Mouse (Mus musculus) lung, postnatal 4 days (tissue): ENCODE measurements around the gene Wipf2.

Source experiments
- DNase-seq, 2 experiments: peaks; one replicate each; pipeline ENCODE4 v3.0.0; 2021

The Wipf2 gene

GRCm38 (mm10) chr11:98854659-98855058 lies 8.8 kb upstream of the Wipf2 start:
- no peak for DNase-seq

GRCm38 (mm10) chr11:98858759-98859731 lies 4.4 kb upstream of the Wipf2 start:
- peak; percentile 74 to 92 for DNase-seq

DNA sequence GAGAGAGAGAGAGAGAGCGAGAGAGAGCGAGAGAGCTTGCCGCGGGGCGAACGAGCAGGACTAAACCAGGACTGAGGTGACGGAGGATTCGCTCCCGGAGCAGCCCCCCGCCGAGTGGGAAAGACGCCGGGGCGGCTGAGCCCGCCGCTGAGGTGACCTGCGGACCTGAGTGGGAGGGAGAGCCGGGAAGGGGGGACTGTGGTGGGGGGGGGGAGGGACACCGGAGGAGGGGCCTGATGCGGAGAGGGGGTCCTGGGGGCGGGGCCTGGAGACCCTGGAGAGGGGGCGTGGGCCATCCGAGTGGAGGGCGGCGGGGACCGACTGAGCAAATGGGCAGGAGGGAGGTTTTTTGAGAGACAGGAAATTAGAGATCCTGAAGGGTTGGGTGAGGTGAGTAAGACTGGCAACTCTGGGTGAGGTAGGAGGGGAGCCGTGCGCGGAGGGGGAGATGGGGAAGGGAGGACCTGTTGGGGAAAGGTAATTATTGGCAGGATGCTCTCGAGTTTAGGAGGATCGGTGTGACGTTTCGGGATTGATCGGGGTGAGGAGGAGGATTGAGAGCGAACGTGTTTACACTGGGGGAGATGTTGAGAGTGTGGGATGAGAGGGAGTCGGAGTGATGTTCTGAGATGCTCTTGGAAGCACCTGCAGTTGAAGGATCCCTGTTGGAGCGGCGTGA lies 452 bp downstream of the Wipf2 start:
- DNase-seq = no peak

DNA sequence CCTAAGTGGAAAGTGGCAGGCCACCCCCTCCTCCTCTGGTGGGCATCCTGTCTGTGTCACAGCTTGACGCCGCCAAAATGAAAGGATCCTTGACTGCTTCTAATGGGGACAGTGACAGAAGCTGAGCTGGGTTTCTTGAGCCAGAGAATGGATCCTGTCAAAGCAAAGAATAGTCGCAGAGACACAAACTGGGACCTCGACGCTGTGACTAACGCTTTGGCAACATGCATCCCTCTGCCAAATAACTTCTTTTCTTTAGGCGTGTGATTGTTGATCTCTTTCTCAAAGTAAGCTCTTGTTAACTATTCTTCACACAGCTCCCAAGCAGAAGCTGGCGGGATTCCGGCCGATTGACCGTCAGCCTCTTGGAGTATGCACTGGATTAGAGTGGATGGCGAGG lies 3.9 kb downstream of the Wipf2 start:
- DNase-seq = no peak

DNA sequence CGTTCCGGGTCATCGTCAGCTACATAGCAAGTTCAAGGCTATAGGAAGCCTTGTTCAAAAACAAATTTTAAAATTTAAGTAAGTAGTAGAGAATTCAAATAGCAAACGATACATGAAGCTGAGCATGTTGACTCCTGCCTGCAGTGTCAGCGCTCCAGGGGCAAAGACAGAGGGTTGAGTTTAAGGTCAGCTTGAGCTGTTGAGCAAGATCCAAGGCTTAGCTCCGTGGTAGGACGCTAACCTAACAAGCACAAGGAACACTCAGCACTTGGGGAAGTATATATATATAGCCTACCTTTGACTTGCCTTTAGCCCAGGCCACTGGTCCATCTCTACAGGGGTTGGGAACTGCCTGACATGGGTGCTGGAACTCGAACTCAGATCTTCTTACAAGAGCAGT lies 6.5 kb downstream of the Wipf2 start:
- no peak for DNase-seq

DNA sequence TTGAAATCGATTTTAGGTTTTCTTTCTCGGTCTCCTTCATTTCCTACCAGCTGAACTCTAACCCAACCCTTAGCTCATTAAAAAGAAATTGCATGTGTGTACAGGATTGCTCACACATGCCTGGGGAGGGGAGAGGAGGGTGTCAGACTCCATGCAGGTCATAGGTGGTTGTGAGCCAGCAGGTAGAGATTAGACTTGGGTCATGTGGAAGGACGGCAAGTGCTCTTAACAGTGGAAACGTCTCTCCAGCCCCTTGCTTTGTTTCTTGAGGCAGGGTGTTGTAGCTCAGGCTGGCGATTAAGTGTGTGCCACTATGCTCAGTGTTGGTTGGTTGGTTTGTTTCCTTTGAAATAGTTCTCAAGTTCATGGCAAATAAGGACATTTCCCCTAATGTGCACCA lies 7.4 kb downstream of the Wipf2 start:
- DNase-seq = peak; percentile 18 to 53

DNA sequence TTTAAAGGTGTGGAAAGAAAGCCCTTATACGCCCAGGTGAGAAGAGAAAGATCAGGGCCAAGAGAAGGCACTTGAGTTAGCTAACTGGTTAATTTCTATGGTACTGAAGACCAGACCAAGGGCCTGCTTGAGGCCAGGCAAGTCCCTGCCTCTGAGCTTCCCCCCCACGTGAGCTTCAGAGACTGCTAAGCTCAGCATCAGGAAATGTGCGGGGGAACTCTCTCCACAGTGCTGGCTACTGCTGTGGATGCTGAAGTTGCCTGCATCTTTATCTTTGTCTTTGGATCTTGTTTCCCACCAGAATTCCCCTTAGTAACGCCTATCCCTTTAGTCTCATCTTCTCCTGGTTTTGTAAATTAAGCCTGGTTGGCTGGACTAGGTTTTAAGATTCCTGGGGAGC lies 8.0 kb downstream of the Wipf2 start:
- DNase-seq = no peak

DNA sequence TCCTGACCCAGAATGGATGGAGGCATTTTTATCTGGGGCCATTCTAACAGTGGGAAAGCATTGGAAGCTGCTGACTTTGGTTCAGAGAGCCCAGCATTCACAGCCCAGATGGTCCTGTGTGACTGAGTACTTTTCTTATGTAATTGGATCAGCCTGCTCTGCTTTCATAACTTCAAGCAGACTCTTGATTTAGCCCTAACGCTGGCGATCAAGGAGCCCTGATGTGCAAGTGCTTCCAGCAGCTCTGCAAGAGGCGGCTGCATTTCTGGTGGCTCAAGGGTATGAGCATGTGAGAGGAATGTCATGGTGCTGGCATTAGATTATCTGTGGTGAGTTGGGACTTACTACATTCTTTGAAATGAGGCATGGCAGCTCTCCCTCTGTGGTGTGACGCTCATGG lies 8.6 kb downstream of the Wipf2 start:
- DNase-seq = peak; percentile 45 to 69

GRCm38 (mm10) chr11:98873900-98874299 lies 10.5 kb downstream of the Wipf2 start:
- DNase-seq = peak; percentile 82 to 89

GRCm38 (mm10) chr11:98877001-98877400 lies 13.6 kb downstream of the Wipf2 start:
- DNase-seq = no peak

DNA sequence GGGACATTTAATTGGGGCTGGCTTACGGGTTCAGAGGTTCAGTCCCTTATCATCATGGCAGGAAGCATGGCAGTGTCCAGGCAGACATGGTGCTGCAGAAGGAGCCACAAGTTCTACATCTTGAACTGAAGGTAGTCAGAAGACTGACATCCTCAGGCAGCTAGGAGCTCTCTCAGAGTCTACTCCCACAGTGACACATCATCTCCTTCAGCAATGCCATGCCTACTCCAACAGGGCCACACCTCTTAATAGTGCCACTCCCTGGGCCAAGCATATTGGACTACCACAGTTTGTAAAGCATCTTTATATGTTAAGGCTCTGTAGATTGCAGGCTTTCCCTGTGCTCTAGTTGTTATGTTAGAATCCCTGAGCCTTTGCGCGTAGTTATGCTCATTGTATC lies 24.3 kb downstream of the Wipf2 start:
- no peak for DNase-seq

GRCm38 (mm10) chr11:98889077-98889476 lies 25.6 kb downstream of the Wipf2 start:
- no peak for DNase-seq

DNA sequence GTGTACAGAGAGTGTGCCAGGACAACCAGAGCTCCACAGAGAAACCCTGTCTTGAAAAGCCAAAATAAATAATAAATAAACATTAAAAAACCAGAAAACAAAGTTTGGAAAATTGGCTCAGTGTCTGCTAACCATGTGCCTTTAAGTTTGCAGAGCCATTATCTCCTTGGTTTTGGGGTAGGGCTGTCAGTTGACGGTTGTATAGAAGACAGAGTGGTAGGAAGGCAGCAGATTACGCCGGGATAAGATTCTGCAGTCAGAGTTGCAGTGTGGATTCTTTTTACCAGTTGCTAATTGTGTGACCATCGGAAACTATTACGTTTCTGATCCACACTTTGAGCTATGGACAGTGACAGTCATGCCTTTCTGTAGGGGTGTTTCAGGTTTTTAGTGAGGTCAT lies 26.5 kb downstream of the Wipf2 start:
- DNase-seq = no peak

- DNase-seq = no peak
Measured at GRCm38 (mm10) chr11:98892426-98892825, 29.0 kb downstream of the Wipf2 start.

- peak in 1 of 2 experiments; percentile 24 for DNase-seq
Measured at GRCm38 (mm10) chr11:98900529-98901125, 37.2 kb downstream of the Wipf2 start.

GRCm38 (mm10) chr11:98902621-98903245 lies 39.3 kb downstream of the Wipf2 start:
- no peak for DNase-seq

- no peak for DNase-seq
Measured at GRCm38 (mm10) chr11:98904577-98904976, 41.1 kb downstream of the Wipf2 start.

- peak; percentile 43 to 58 for DNase-seq
Measured at GRCm38 (mm10) chr11:98905033-98905432, 41.6 kb downstream of the Wipf2 start.

DNA sequence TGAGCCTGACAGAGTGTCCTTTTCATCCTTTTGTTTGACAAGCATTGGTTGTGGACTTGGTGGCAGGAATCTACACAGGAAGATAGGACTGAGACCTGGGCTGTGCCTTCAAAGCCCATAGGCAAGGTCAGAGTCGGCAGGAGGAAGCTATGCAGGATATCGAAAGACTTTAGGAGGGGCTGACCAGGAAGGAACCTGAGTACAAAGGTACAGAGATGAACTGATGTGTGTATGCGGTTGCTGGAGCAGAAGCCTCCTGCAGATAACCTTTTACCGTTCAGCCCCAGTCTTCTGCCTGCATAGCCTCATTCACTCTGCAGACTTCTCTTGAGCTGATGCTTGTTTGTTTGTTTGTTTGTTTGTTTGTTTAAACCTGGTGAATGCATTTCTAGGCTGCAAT lies 42.1 kb downstream of the Wipf2 start:
- no peak for DNase-seq

DNA sequence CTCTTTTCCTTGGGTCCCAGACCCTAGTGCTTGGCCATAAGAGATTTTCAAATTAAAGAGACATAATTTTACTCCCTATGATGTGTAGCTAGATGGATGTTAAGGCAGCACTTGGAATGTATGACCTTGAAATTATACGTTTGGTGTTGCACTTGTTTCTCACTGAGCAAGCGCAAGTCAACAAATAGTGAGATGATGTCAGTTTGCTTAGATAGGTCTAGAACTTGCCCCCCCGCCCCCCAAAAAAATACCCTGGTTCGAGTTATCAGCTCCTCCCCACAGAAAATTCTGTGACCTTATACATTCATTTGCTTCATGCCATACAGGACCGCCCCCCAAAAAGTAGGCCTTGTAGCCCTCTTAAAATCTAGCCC lies 43.6 kb downstream of the Wipf2 start:
- DNase-seq = no peak

DNA sequence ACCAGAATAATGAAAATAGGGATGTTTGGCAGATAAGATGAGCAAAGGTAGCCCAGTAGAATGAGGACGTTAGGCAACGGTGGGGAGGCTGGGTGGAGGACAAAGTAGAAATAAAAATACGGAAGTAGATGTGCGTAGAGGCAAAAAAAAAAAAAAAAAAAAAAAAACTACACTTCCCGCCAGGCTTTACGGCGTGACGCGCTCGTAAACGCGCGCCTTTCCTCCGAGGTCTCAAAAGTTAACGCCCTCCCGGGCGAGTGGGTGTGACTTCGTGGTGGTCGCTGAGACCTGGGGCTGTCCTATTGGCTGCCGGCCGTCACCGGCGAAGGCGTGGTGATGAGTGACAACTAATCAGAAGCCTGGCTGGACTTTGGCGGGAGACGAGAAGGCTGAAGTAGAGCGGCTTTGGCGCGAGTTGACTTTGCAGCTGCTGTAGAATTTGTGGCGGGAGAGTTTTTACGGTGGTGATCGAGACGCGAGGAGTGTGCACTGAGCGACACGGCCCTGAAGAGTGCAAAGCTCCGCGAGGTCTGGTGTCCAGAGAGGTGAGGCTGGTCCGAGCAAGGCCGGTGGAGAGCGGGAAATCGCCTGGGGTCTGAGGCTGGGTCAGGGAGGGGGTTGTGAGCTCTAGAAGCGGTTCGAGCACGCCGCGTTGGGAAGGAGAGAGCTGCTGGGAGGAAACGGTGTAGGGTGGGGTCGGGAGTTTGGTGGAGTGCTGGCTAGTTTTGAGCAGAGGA lies 44.2 kb downstream of the Wipf2 start, which contains the start of gene Cdc6:
Cdc6 (plus strand) TSS at position 365 of the 737 bp plus-strand sequence.
- DNase-seq = peak; percentile 97 to 99

GRCm38 (mm10) chr11:98909654-98910053 lies 46.2 kb downstream of the Wipf2 start:
- peak; percentile 57 to 79 for DNase-seq
